Mouse (Mus musculus) hindbrain, embryonic 12.5 days (tissue): Measurements from ENCODE around the gene Nup93. TPM values are rescaled to one million over a fixed set of nuclear protein-coding genes. Genes with fewer than 3 reads are reported as not detected.

Experiments
- ATAC-seq: fragments of 200-750 bp; cut with Nextera tagmentation; 2 replicates; pipeline ENCODE4 v1.8.0; 2017; ENCODE audit warnings: moderate TSS enrichment; ENCODE audit not compliant: low FRiP score
- H3K27ac ChIP-seq: fragments of 300-500 bp; sonication (generic); 2 replicates; pipeline ENCODE4 v1.5.1; 2016; ENCODE audit warnings: mild to moderate bottlenecking
- H3K27me3 ChIP-seq: fragments of 300-500 bp; sonication (generic); 2 replicates; pipeline ENCODE4 v1.6.1; 2016; ENCODE audit warnings: mild to moderate bottlenecking
- H3K36me3 ChIP-seq: fragments of 300-500 bp; sonication (generic); 2 replicates; pipeline ENCODE4 v1.6.1; 2016; ENCODE audit warnings: mild to moderate bottlenecking
- H3K4me1 ChIP-seq: fragments of 300-500 bp; sonication (generic); 2 replicates; pipeline ENCODE4 v1.6.1; 2016
- H3K4me2 ChIP-seq: fragments of 300-500 bp; sonication (generic); replicated peaks from 2 replicates; pipeline ENCODE4 v1.6.1; 2016; ENCODE audit warnings: mild to moderate bottlenecking
- H3K4me3 ChIP-seq: fragments of 300-500 bp; sonication (generic); 2 replicates; pipeline ENCODE4 v1.5.1; 2016; ENCODE audit warnings: mild to moderate bottlenecking
- H3K9ac ChIP-seq: fragments of 300-500 bp; sonication (generic); 2 replicates; pipeline ENCODE4 v1.6.1; 2016; ENCODE audit warnings: mild to moderate bottlenecking, moderate library complexity
- H3K9me3 ChIP-seq: fragments of 300-500 bp; sonication (generic); replicated peaks from 2 replicates; pipeline ENCODE4 v1.6.1; 2016; ENCODE audit warnings: mild to moderate bottlenecking
- WGBS: fragments of 180-500 bp; shearing (Covaris S2); methylation state at CpG from one replicate; pipeline ENCODE4 v1.1.7; 2016; 5-methylcytosine and 5-hydroxymethylcytosine counted together
- polyA plus RNA-seq: library from polyadenylated mRNA; unstranded; fragments of >200 nt; fragmentation: Nextera tagmentation; extraction: Ambion mirVana; gene quantifications from 2 replicates; pipeline ENCODE4 v1.2.1, GENCODE M21; 2016

Nup93 gene
- polyA plus RNA-seq, 1 experiment from 2014 or later: 80.4 TPM

DNA sequence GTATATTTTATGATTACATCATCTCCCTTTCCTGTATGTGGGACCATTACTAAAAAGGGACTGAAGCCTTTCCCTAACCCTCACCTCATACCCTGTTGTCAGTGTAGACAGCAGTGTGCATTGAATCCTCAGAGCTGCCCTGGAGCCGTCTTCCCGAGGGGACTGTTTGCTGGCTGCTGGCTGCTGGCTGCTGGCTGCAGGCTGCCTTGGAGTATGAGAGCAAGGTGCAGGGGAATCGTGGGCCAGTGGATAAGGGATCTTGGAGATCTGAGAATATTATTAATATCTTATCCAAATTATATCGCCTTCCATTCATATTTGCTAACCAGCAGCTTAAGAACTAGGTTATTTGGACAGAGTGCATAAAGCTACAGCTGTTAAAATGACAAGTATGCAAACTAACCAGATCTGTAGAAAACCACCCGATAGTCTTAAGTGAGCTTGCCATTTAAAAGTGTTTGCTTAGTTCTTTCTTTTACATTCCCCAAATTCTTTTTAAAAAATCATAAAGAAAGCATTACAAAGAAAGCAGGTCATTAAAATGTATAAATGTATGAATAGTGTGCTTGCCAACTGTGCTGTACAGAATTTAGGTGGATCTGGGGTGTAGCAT is 65.7 kb downstream of the Nup93 start:
- H3K9ac ChIP-seq: no peak overlapping the region
- no peak overlapping the region for H3K4me3 ChIP-seq
- H3K4me1 ChIP-seq: 0 out of 2 replicates have a peak, but pooled peaks cover 2% of the 10 kb centered on the region
- no peaks in the 10 kb centered on the region for H3K36me3 ChIP-seq
- no peaks in the 10 kb centered on the region for H3K27me3 ChIP-seq
- WGBS: 85% methylated on average over 5 of the region's 5 CpGs
- no peaks in the 10 kb centered on the region for H3K9me3 ChIP-seq
- no peak for ATAC-seq
- H3K4me2 ChIP-seq: no peak overlapping the region
- no peak overlapping the region for H3K27ac ChIP-seq

GRCm38 (mm10) chr8:94282453-94282985 is 68.2 kb downstream of the Nup93 start:
- Histone ChIP-seq H3K9me3 (no peaks in the 10 kb centered on the region), H3K9ac (no peak overlapping the region), H3K4me1 (0 out of 2 replicates have a peak, but pooled peaks cover 2% of the 10 kb centered on the region), H3K4me3 (no peak overlapping the region), H3K27me3 (no peaks in the 10 kb centered on the region), H3K36me3 (no peaks in the 10 kb centered on the region), H3K4me2 (no peak overlapping the region), H3K27ac (no peak overlapping the region)
- no peak for ATAC-seq
- WGBS: 88% methylated on average over 3 of the region's 3 CpGs

DNA sequence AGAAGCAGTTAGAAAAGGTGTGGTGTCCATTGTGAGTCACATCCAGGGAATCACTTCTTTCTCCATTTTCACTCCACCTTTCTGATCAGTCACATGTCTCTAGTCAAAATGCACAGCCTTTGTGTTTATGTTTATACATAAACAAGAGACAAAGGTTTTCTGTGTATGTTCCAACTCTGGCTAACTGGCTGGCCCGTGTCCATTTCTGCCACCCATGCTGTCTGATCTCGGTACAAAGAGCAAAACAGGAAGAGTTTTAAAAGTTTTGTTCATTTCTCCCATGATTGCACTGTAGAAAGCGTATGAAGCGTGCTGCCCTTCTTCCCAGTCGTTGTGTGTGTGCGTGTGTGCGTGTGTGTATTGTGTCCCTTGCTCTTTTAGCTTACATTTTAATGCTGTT is 69.8 kb downstream of the Nup93 start:
- ATAC-seq: no peak
- Histone ChIP-seq H3K27ac (no peak overlapping the region), H3K36me3 (no peaks in the 10 kb centered on the region), H3K27me3 (no peaks in the 10 kb centered on the region), H3K4me3 (no peak overlapping the region), H3K4me1 (0 out of 2 replicates have a peak, but pooled peaks cover 2% of the 10 kb centered on the region), H3K4me2 (no peak overlapping the region), H3K9me3 (no peaks in the 10 kb centered on the region), H3K9ac (no peak overlapping the region)
- 91% methylated on average over 7 of the region's 7 CpGs for WGBS

DNA sequence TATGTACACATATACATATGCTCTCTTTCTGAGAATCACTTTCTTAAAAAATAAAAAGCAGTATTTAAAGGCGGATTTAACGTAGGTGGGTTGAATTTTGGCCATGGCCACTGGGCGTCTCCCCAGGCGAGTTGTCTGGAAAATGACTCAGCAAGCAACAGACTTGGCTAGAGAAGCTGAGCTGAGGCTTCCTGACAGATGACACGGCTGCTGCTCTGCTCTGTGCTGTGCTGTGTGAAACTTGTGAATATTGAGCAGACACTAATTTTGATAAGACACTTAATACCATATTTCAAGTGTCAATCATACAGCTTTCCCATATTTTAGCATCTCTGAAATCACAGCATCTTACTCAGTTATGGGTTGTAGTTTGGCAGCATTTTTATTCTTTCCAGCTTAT is 76.2 kb downstream of the Nup93 start:
- H3K4me1 ChIP-seq: 0 out of 2 replicates have a peak, but pooled peaks cover 2% of the 10 kb centered on the region
- no peak for ATAC-seq
- H3K4me2 ChIP-seq: no peak overlapping the region
- H3K36me3 ChIP-seq: no peaks in the 10 kb centered on the region
- no peak overlapping the region for H3K27ac ChIP-seq
- H3K27me3 ChIP-seq: no peaks in the 10 kb centered on the region
- WGBS: 92% methylated on average over 5 of the region's 5 CpGs
- H3K4me3 ChIP-seq: no peak overlapping the region
- H3K9me3 ChIP-seq: no peaks in the 10 kb centered on the region
- no peak overlapping the region for H3K9ac ChIP-seq

DNA sequence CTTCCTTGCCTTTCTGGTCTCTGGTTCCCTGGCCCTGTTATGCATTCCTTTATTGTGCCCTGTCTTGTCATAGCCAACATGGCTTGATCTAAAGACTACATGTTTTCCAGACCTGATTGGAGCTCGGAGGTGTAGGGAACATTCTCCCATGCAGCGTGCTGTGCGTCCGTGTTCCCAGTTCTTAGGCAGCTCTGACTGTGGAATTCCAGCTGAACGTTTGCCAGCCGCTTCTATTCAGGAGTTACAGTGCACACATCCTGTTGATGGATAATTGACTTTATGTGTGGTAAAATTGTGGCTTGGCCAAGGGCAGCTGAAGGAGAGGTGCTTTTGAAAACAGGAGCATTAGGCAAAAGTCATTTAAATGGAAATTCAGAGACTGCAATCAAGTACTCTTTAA is 77.7 kb downstream of the Nup93 start:
- Histone ChIP-seq H3K27me3 (no peaks in the 10 kb centered on the region), H3K4me1 (0 out of 2 replicates have a peak, but pooled peaks cover 2% of the 10 kb centered on the region), H3K36me3 (no peaks in the 10 kb centered on the region), H3K4me2 (no peak overlapping the region), H3K9ac (no peak overlapping the region), H3K27ac (no peak overlapping the region), H3K4me3 (no peak overlapping the region), H3K9me3 (no peaks in the 10 kb centered on the region)
- 86% methylated on average over 6 of the region's 6 CpGs for WGBS
- no peak for ATAC-seq

DNA sequence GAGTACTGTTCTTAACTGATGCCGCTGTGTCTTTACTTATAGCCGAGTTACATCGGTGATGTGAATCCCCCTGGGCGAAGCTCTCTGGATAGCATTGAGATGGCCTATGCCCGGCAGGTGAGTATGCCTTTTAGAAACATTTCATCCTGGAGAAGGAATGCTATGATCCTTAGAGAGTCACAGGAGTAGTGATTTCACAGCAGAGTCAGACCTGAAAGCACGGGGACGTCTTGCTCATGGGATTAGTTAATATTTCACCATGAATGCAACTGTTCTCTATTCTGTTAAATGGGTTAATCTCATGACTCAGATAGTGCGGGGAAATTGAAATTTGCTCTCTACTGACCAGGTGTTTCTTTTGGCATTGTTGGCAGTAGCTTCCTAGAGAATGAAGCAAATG is 78.3 kb downstream of the Nup93 start:
- no peak for ATAC-seq
- no peaks in the 10 kb centered on the region for H3K36me3 ChIP-seq

DNA sequence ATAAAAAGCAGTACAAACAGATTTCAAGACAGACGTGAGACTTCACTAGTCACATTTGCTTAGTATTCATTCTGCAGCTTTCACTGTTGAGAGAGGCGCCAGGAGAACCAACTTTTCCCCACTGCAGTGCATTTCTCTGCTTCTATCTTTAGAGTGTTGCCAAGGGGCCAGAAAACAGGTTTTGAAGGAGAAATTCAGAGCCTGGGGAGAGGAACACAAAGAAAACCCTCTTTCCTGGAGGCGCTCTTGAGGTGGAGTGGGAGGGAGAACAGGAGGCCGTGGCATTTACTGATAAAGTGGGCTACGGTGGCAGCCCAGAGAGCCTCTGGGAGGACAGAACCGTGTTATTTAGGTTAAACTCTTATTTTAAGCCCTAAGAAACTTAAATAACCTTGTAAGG is 81.3 kb downstream of the Nup93 start:
- no peaks in the 10 kb centered on the region for H3K27me3 ChIP-seq
- 0 out of 2 replicates have a peak, but pooled peaks cover 2% of the 10 kb centered on the region for H3K4me1 ChIP-seq
- H3K9me3 ChIP-seq: no peaks in the 10 kb centered on the region
- no peak for ATAC-seq
- no peak overlapping the region for H3K27ac ChIP-seq
- H3K9ac ChIP-seq: no peak overlapping the region
- H3K36me3 ChIP-seq: no peaks in the 10 kb centered on the region
- no peak overlapping the region for H3K4me3 ChIP-seq
- H3K4me2 ChIP-seq: no peak overlapping the region
- 81% methylated on average over 6 of the region's 6 CpGs for WGBS

More for the DNA sequence above, 78.3 kb downstream of the Nup93 start:
- WGBS: 93% methylated on average over 8 of the region's 8 CpGs
- H3K4me3 ChIP-seq: no peak overlapping the region
- no peaks in the 10 kb centered on the region for H3K27me3 ChIP-seq
- no peak overlapping the region for H3K27ac ChIP-seq
- H3K9me3 ChIP-seq: no peaks in the 10 kb centered on the region
- H3K4me2 ChIP-seq: no peak overlapping the region
- 0 out of 2 replicates have a peak, but pooled peaks cover 2% of the 10 kb centered on the region for H3K4me1 ChIP-seq
- no peak overlapping the region for H3K9ac ChIP-seq

DNA sequence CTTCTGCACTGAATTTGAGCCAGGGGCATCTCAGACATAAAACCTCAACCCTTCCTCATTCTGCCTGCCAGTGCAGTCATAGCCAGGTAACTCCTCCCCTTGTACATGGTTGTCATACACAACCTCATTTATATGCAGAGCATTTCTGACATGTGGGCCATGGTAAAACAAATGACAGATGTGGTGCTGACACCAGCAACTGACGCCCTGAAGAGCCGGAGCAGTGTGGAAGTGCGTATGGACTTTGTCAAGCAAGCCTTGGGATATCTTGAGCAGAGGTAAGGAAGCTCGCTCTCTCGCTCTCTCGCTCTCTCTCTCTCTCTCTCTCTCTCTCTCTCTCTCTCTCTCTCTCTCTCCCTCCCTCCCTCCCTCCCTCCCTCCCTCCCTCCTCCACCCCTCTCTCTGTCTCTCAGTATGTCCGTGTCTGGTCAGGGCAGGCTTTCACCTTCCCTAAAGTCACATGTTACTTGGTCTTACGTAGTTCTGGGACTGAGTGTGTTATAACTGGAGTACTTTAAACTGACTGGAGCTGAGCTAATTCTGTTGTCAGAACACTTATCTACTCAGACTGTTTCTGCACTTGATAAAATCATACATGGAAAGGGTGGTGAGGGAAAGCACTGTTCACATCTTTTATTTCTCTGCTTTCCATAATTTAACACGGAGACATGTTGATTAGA is 82.1 kb downstream of the Nup93 start:
- ATAC-seq: no peak
- no peaks in the 10 kb centered on the region for H3K9me3 ChIP-seq
- H3K4me1 ChIP-seq: 0 out of 2 replicates have a peak, but pooled peaks cover 2% of the 10 kb centered on the region
- H3K27me3 ChIP-seq: no peaks in the 10 kb centered on the region
- no peak overlapping the region for H3K4me2 ChIP-seq
- H3K27ac ChIP-seq: no peak overlapping the region
- H3K36me3 ChIP-seq: peaks cover 2% of the 10 kb centered on the region; the same call in 1 of the 2 replicates
- H3K4me3 ChIP-seq: no peak overlapping the region
- WGBS: 80% methylated on average over 9 of the region's 9 CpGs
- H3K9ac ChIP-seq: no peak overlapping the region

GRCm38 (mm10) chr8:94297101-94297500 is 82.7 kb downstream of the Nup93 start:
- Histone ChIP-seq H3K27me3 (no peaks in the 10 kb centered on the region), H3K9ac (no peak overlapping the region), H3K36me3 (peaks cover 9% of the 10 kb centered on the region; the same call in 1 of the 2 replicates), H3K9me3 (no peaks in the 10 kb centered on the region), H3K4me1 (no peaks in the 10 kb centered on the region), H3K27ac (no peak overlapping the region), H3K4me2 (no peak overlapping the region), H3K4me3 (no peak overlapping the region)
- 50% methylated on average over 6 of the region's 6 CpGs for WGBS
- no peak for ATAC-seq

DNA sequence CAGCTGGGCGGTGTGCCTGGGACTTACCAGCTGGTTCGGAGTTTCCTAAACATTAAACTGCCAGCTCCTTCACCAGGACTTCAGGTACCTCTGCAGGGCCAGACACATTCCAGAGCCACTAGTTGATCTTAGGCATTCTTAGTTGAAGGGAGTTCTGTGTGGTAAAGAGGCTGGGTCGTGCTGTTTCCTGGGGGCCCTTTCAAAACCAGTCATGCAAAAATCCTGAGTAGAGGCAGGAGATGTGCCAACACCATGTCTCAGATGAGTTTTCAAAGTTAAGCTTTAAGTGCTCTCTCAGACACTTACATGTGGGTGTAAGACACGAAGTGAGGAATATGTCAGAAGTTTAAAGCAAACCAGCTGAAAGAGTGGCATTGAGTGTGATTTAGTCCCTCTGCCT is 86.4 kb downstream of the Nup93 start:
- H3K36me3 ChIP-seq: peaks cover 42% of the 10 kb centered on the region
- 73% methylated on average over 4 of the region's 4 CpGs for WGBS
- H3K4me1 ChIP-seq: no peaks in the 10 kb centered on the region
- H3K27me3 ChIP-seq: no peaks in the 10 kb centered on the region
- no peak overlapping the region for H3K9ac ChIP-seq
- H3K4me2 ChIP-seq: no peak overlapping the region
- no peak overlapping the region for H3K27ac ChIP-seq
- H3K9me3 ChIP-seq: no peaks in the 10 kb centered on the region
- no peak overlapping the region for H3K4me3 ChIP-seq
- no peak for ATAC-seq

GRCm38 (mm10) chr8:94304412-94304811 is 90.0 kb downstream of the Nup93 start:
- H3K36me3 ChIP-seq: peaks cover 75% of the 10 kb centered on the region

DNA sequence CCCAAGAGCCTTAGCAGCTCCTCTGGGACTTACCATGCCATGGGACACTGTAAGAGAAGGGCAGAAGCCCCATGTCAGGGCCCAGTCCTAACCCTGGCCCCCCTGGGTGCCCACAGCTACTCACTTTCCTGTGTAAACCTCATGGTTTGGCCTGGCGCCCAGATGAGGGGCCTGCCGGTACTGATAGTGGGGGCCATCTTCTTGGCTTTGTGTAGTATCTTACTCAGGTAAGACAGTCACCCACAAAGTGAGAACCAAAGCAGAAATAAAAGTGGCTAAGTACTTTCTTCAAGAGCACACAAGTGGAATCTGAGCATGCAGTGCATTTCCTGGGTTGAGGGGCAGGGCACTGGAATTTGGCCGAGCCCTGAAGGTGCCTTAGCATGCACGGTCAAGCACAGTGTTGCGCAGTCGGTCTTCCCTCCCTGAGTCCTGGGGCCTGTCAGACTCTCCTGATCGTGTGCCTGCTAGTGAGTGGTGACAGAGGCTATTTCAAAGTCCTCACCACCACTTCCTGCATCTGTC is 92.7 kb downstream of the Nup93 start:
- Histone ChIP-seq H3K4me1 (no peaks in the 10 kb centered on the region), H3K9me3 (no peaks in the 10 kb centered on the region), H3K27me3 (no peaks in the 10 kb centered on the region), H3K36me3 (peaks cover 90% of the 10 kb centered on the region), H3K4me2 (no peak overlapping the region), H3K27ac (no peak overlapping the region), H3K9ac (no peak overlapping the region), H3K4me3 (no peak overlapping the region)
- no peak for ATAC-seq
- 90% methylated on average over 7 of the region's 7 CpGs for whole genome bisulfite sequencing

More at GRCm38 (mm10) chr8:94304412-94304811, 90.0 kb downstream of the Nup93 start:
- no peak overlapping the region for H3K9ac ChIP-seq
- no peak overlapping the region for H3K4me3 ChIP-seq
- H3K9me3 ChIP-seq: no peaks in the 10 kb centered on the region
- 97% methylated on average over 2 of the region's 2 CpGs for WGBS
- H3K4me1 ChIP-seq: no peaks in the 10 kb centered on the region
- no peak overlapping the region for H3K4me2 ChIP-seq
- no peak for ATAC-seq
- H3K27ac ChIP-seq: no peak overlapping the region
- H3K27me3 ChIP-seq: no peaks in the 10 kb centered on the region
